Mouse (Mus musculus) gastrocnemius, postnatal 25 days (tissue): Measurements from ENCODE around the gene Nt5c3. TPM values are rescaled to one million over a fixed set of nuclear protein-coding genes. Genes with fewer than 3 reads are reported as not detected.

ENCODE experiments used
- DNase-seq: peaks from one replicate; pipeline ENCODE4 v3.0.0; 2022
- total RNA-seq, 2 experiments: library from RNA; stranded (reverse); gene quantifications; 1 replicate in 1 of 2; 2 replicates in 1 of 2; pipeline ENCODE4 v1.2.3; 2021

Nt5c3 gene
- total RNA-seq, 2 experiments from 2014 or later = 48.6 to 69.3 TPM

DNA sequence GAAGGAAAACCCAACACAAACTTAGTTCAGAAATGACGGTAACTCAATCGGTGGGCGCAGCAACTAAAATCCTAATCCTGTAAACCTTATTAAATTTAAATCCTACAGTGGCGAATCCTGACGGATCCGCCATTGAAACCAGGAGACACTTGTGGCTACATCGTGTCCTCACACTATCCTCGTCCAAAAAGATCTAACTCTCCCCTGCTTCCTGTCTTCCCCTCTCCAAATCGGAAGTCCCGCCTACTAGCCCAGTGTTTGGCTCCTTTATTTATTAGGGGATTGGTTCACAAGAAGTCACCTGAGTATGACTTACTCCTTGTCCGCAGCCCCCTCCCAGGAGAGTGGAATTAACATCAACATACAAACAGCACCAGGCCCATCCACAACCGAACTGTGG, 86.6 kb downstream of the Nt5c3 start:
- no peak for DNase-seq

DNA sequence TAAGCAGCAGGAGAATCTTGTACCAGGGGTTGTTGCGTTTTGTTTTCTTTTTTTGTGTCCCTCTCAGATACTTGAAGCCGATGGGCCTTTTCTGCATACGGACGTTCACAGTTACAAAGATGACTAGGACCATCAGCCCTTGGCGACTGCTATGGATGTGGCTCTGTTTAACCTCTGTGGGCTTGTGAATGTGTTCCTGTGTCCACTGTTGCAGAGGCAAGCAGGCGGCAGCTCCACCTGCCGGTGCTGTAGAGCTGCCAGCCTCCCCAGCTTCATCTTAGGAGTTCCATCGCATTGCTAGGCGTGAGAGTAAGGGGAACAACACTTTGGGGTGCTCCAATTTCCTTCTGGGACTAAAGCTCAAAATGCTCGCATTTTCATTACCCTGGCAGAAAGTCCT, 88.2 kb downstream of the Nt5c3 start:
- no peak for DNase-seq

DNA sequence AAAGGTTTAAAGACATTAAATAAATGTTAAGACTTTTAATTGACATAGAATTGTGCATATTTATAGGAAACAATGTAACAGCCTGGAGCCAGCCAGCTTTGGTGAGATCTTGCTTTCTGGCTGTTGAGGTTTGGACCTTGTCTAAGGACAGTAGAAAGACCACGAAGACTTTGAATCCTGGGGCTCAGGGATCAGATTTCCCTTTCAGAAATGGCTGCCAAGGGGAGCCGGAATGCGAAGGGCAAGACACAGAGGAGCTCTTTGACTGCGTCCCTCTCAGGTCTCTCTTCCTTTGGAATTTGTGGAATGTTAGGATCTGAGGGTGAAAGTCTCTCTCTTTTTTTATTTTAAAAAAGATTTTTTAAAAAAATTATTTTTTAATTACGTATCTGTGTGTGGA, 89.0 kb downstream of the Nt5c3 start:
- no peak for DNase-seq

DNA sequence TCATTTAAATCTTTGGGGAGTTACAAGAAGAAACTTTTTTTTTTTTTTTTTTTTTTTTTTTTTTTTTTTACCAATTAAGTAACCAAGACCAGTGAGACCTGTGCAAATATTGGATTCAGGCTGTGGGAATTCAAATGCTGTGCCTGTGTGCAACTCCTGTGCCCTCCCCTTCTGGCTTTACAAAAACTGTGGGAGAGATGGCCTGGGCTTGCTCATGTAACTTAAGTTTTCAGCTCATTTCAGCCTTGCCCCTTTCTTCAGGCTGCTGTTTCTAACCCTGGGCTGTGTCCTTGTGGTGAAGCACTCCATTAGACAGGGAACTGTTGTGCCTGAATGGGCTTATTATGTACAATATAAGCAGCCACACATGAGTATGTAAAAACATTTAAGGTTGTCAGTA, 90.9 kb downstream of the Nt5c3 start:
- DNase-seq = no peak

DNA sequence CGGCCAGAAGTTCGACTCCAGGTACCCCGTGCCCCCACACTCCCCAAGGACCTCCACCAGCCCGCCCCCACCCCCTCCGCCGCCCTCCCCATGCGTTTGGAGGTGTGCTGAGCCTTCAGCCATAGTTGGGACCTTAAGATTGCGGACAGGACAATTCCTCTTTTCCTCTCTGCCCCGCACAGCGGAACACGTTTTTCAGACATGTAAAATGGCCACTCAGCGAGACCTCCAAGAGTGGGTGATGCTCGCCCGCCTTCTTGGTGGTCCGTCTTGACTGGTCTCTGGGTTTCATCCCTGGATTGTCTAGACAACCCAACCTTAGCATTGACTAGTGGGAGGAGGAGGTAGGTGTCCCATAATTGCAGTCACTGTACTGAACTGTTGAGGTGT, 91.3 kb downstream of the Nt5c3 start:
- DNase-seq = no peak

Other genes starting within 250 kb of the Nt5c3 start
- 10 to 100 TPM; 13.2 to 13.9 TPM for gene Lsm5, start 219.2 kb downstream of the Nt5c3 start, total RNA-seq
- gene Avl9, start 209.0 kb downstream of the Nt5c3 start, total RNA-seq = 1 to 10 TPM; 4.4 to 4.8 TPM
- gene Kbtbd2, start 126.1 kb downstream of the Nt5c3 start, total RNA-seq = 10 to 100 TPM; 18.9 to 21.4 TPM
- gene Fkbp9, start 91.9 kb downstream of the Nt5c3 start, total RNA-seq = 10 to 100 TPM; 48.1 to 54.0 TPM
- gene Vmn1r4, start 83 bp upstream of the Nt5c3 start, total RNA-seq = under 1 TPM in 1 of 2 experiments, not detected in 1; 0.21 TPM
- gene Vmn1r5, start 46.3 kb upstream of the Nt5c3 start, total RNA-seq = not detected
- gene Vmn1r6, start 73.3 kb upstream of the Nt5c3 start, total RNA-seq = not detected
- not detected for gene Vmn1r7, start 101.4 kb upstream of the Nt5c3 start, total RNA-seq
- not detected for gene Vmn1r8, start 108.4 kb upstream of the Nt5c3 start, total RNA-seq
- not detected for gene Vmn1r9, start 142.9 kb upstream of the Nt5c3 start, total RNA-seq
- not detected for gene Vmn1r10, start 185.5 kb upstream of the Nt5c3 start, total RNA-seq
- gene Vmn1r11, start 209.5 kb upstream of the Nt5c3 start, total RNA-seq = not detected
- gene Vmn1r12, start 233.0 kb upstream of the Nt5c3 start, total RNA-seq = not detected